Mouse (Mus musculus): ENCODE data around the gene Timmdc1. TPM values are rescaled to one million over a fixed set of nuclear protein-coding genes. Genes with fewer than 3 reads are reported as not detected.
A peak's percentile ranks its signal among the peaks of the same experiment; 100 is the strongest.

The Timmdc1 gene
- polyA plus RNA-seq, 1 experiment from 2014 or later = 35.6 TPM

DNA sequence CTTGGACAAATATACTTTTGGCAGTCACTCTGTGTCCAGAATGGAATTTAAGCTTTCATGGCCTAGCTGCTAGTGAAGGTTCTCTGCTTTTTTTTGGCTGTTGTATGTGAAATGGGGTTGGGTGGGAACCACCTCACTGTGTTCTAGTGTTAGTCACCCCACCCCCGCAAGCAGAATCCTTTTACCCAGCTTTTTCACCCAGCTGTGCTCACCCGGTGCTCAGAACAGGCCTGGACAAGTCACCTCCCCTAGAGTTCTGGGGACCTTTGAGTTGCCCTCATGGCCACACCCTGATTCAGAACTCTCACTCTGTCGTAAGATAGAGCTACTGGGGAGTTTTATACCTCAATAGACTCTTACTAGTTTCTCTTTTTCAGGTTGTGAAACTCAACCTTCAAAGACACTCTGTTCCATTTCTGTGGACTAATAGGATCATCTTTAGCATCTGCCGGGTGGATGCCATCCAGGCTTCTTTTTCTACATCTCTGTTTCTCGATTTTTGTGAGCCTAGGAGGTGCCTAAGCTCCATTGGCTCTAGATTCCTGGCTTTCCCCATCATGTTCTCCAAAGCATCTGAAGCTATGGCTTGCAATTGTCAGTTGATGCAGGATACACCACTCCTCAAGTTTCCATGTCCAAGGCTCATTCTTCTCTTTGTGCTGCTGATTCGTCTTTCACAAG, 63.7 kb downstream of the Timmdc1 start:
- Histone ChIP-seq H3K4me1 (replicated peaks) (no peaks in the 10 kb centered on the region), H3K27me3 (replicated peaks) (0 out of 2 replicates have a peak, but pooled peaks cover 6% of the 10 kb centered on the region), H3K9ac (no peak overlapping the region), H3K4me2 (no peak overlapping the region), H3K4me3 (no peak overlapping the region), H3K27ac (ENCODE audit: poor library complexity, severe bottlenecking) (no peak overlapping the region), H3K36me3 (no peaks in the 10 kb centered on the region), H3K9me3 (replicated peaks) (no peaks in the 10 kb centered on the region)
- ATAC-seq (ENCODE audit: insufficient number of reproducible peaks, low FRiP score) = no peak
- 62% methylated on average over 6 of the region's 6 CpGs for WGBS

- Histone ChIP-seq H3K4me3 (no peak overlapping the region), H3K27ac (ENCODE audit: poor library complexity, severe bottlenecking) (no peak overlapping the region), H3K9me3 (replicated peaks) (no peaks in the 10 kb centered on the region), H3K9ac (no peak overlapping the region), H3K27me3 (replicated peaks) (0 out of 2 replicates have a peak, but pooled peaks cover 6% of the 10 kb centered on the region), H3K4me1 (replicated peaks) (no peaks in the 10 kb centered on the region; the same call in 1 of the 2 replicates), H3K36me3 (no peaks in the 10 kb centered on the region), H3K4me2 (no peak overlapping the region)
- 55% methylated on average over 11 of the region's 11 CpGs for WGBS
- ATAC-seq (ENCODE audit: insufficient number of reproducible peaks, low FRiP score) = no peak
Measured at GRCm38 (mm10) chr16:38456812-38457567, 65.5 kb downstream of the Timmdc1 start.

- Histone ChIP-seq H3K9ac (no peak within 1 kb of the TSS), H3K27me3 (replicated peaks) (0 out of 2 replicates have a peak, but pooled peaks cover 6% of the 10 kb centered on the region), H3K9me3 (replicated peaks) (no peaks in the 10 kb centered on the region), H3K27ac (ENCODE audit: poor library complexity, severe bottlenecking) (no peak within 1 kb of the TSS), H3K36me3 (no peaks in the 10 kb centered on the region), H3K4me2 (no peak within 1 kb of the TSS), H3K4me3 (no peak within 1 kb of the TSS), H3K4me1 (replicated peaks) (peaks cover 9% of the 10 kb centered on the region)
- 66% methylated on average over 15 of the region's 17 CpGs for WGBS
- no peak for ATAC-seq (ENCODE audit: insufficient number of reproducible peaks, low FRiP score)
Measured at GRCm38 (mm10) chr16:38455511-38456418, 66.7 kb downstream of the Timmdc1 start, which contains the start of gene Cd80. Gene Cd80, plus strand, starts transcription at chr16:38455561.

DNA sequence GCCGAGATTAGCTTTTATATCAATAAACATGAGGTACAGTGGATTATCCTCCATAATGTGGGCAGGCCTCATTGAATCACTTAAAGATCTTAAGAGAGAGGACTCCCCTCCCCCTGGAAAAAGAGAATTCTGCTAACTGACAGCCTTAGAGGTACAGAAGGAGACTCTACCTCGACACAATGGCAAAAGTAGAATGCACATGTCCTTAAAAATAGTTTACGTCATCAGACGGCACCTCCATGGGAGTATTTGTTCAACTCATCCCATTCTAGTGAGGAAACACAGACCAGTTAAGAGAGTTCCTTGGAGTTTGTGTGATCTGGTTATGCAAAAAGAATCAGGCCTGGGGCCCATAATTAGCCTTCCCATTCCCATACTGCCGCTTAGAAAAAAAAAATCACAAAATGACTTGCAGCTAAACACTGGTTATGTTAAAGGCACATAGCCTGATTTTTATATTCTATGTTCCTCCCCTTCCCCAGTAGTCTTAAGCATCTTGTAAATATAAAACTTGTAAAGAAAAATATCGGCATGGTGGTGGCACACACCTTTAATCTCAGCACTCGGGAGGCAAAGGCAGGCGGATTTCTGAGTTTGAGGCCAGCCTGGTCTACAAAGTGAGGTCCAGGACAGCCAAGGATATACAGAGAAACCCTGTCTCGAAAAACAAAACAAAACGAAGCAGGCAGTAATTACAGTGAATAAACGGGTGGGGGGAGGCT, 67.8 kb downstream of the Timmdc1 start:
- 0 out of 2 replicates have a peak, but pooled peaks cover 6% of the 10 kb centered on the region for H3K27me3 ChIP-seq (replicated peaks)
- H3K27ac ChIP-seq (ENCODE audit: poor library complexity, severe bottlenecking) = no peak overlapping the region
- H3K4me2 ChIP-seq = no peak overlapping the region
- WGBS = 74% methylated on average over 11 of the region's 11 CpGs
- no peak for ATAC-seq (ENCODE audit: insufficient number of reproducible peaks, low FRiP score)
- H3K36me3 ChIP-seq = peaks cover 10% of the 10 kb centered on the region
- H3K9ac ChIP-seq = no peak overlapping the region
- H3K4me1 ChIP-seq (replicated peaks) = peaks cover 9% of the 10 kb centered on the region
- H3K9me3 ChIP-seq (replicated peaks) = no peaks in the 10 kb centered on the region
- no peak overlapping the region for H3K4me3 ChIP-seq

- Histone ChIP-seq H3K9ac (no peak overlapping the region), H3K4me1 (replicated peaks) (peaks cover 9% of the 10 kb centered on the region), H3K9me3 (replicated peaks) (no peaks in the 10 kb centered on the region), H3K27ac (ENCODE audit: poor library complexity, severe bottlenecking) (no peak overlapping the region), H3K36me3 (peaks cover 16% of the 10 kb centered on the region), H3K27me3 (replicated peaks) (0 out of 2 replicates have a peak, but pooled peaks cover 6% of the 10 kb centered on the region), H3K4me3 (no peak overlapping the region), H3K4me2 (no peak overlapping the region)
- ATAC-seq (ENCODE audit: insufficient number of reproducible peaks, low FRiP score) = no peak
- whole genome bisulfite sequencing = 71% methylated on average over 4 of the region's 4 CpGs
Measured at GRCm38 (mm10) chr16:38453952-38454351, 68.5 kb downstream of the Timmdc1 start.

DNA sequence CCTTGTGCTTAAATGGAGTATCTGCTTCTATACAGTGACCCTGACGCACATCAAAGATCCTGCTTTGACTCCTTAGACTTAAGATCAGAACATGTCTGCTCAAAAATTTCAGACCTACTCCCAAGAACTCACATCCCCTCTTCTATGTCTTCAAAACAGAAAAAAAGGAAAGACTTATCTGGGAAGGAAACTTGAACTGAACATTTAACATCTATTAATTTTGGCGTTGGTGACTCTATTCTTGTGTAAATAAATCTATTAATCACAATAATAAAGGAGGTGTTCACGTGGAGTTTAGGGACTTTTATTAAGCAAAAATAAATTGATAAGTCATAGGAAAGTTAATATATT, 69.3 kb downstream of the Timmdc1 start:
- Histone ChIP-seq H3K4me3 (peak overlapping the region; percentile 85), H3K4me1 (replicated peaks) (peaks cover 9% of the 10 kb centered on the region), H3K36me3 (peaks cover 24% of the 10 kb centered on the region), H3K9me3 (replicated peaks) (no peaks in the 10 kb centered on the region), H3K27me3 (replicated peaks) (0 out of 2 replicates have a peak, but pooled peaks cover 6% of the 10 kb centered on the region), H3K27ac (ENCODE audit: poor library complexity, severe bottlenecking) (peak overlapping the region; percentile 92), H3K4me2 (peak overlapping the region; percentile 83), H3K9ac (peak overlapping the region; percentile 92)
- ATAC-seq (ENCODE audit: insufficient number of reproducible peaks, low FRiP score) = no peak
- 36% methylated on average over 3 of the region's 3 CpGs for WGBS

DNA sequence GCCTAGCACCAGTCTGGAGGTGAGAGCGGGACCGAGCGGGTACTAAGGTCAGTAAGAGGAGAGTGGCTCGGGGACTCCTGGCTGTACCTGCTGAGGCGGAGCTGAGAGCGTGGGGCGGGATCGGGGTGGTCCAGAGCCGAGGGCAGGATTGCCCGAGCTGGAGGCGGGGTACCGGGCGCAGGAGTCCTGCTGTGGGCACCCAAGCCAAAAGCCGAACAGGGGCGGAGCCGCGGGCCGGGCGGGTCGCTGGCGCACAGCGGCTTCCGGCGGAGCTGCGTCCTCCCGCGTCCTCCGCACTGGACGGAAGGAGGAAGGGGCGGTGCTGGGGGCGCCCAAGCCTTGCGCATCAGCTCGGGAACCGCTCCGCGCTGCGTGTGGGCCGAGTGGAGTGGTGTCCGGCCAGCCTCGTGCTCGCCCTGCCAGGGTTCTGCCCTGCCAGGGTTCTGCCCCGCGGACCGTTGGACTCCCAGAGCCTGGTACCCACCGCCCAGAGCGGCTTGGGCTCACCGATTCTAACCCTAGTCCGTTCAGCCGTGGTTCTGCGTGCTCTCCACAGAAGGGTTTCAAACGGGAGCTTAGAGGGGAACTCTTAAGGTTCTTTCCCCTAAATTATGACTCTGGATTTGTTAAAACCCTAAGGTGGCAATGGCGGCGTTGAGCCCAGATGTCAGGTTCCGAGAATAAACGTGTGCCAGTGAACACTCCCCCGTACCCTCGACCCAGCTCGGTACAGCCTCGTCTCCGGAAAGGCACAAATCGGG, 69.8 kb downstream of the Timmdc1 start, which contains the start of gene Adprh:
Gene Adprh, minus strand, starts transcription at position 262 of the 761 bp plus-strand sequence.
- Histone ChIP-seq H3K9me3 (replicated peaks) (no peaks in the 10 kb centered on the region), H3K9ac (peak within 1 kb of the TSS; percentile 92), H3K4me1 (replicated peaks) (peaks cover 9% of the 10 kb centered on the region), H3K36me3 (peaks cover 30% of the 10 kb centered on the region), H3K27me3 (replicated peaks) (0 out of 2 replicates have a peak, but pooled peaks cover 6% of the 10 kb centered on the region), H3K4me3 (peak within 1 kb of the TSS; percentile 85), H3K27ac (ENCODE audit: poor library complexity, severe bottlenecking) (peak within 1 kb of the TSS; percentile 92), H3K4me2 (peak within 1 kb of the TSS; percentile 83)
- under 1% methylated on average over 60 of the region's 61 CpGs for WGBS
- peak; percentile 96 for ATAC-seq (ENCODE audit: insufficient number of reproducible peaks, low FRiP score)

DNA sequence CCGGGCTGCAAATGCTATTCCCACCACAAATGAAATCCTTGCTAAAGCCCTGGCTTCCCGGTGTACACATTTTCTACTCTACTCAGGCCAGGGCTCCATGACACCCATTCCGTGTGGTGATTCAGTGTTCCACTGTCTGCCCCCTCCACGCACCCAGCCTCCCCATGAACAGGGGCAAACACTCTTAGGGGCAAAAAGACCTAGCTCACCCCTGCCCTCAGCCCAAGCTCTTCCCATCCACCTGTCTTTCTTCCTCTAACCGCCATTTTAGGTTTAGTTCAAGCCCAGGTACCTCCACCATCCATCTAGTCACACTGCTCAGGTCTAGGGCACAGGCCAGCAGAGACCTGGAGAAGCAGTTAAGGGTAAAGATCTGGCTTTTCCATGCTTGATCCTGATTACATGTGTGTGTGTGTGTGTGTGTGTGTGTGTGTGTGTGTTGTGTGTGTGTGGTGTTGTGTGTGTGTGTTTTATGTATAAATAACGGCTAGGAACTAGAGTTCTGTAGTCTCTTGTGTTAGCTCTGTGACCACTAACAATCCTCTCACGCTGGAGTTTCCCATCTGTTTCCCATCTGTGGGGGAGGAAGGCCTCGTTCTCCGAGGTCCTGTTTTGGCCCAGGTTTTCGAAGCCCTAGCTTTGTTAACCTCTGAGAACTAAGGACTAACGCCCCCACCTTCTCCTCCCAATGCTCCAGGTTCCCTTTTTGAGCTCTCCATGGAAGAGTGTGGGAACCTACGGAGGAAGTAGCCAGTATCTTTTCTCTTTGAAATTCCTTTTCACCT, 70.8 kb downstream of the Timmdc1 start:
- Histone ChIP-seq H3K36me3 (peaks cover 40% of the 10 kb centered on the region), H3K4me3 (peak overlapping the region; percentile 85), H3K27ac (ENCODE audit: poor library complexity, severe bottlenecking) (peak overlapping the region; percentile 92), H3K27me3 (replicated peaks) (0 out of 2 replicates have a peak, but pooled peaks cover 6% of the 10 kb centered on the region), H3K4me1 (replicated peaks) (peaks cover 9% of the 10 kb centered on the region), H3K9me3 (replicated peaks) (no peaks in the 10 kb centered on the region), H3K4me2 (peak overlapping the region; percentile 83), H3K9ac (peak overlapping the region; percentile 92)
- ATAC-seq (ENCODE audit: insufficient number of reproducible peaks, low FRiP score) = no peak
- 51% methylated on average over 12 of the region's 12 CpGs for WGBS

GRCm38 (mm10) chr16:38450707-38451106, 71.8 kb downstream of the Timmdc1 start:
- 93% methylated on average over 7 of the region's 7 CpGs for WGBS
- Histone ChIP-seq H3K9ac (no peak overlapping the region), H3K9me3 (replicated peaks) (no peaks in the 10 kb centered on the region), H3K4me3 (no peak overlapping the region), H3K4me1 (replicated peaks) (peaks cover 9% of the 10 kb centered on the region), H3K27ac (ENCODE audit: poor library complexity, severe bottlenecking) (no peak overlapping the region), H3K27me3 (replicated peaks) (0 out of 2 replicates have a peak, but pooled peaks cover 3% of the 10 kb centered on the region), H3K4me2 (no peak overlapping the region), H3K36me3 (peaks cover 48% of the 10 kb centered on the region)
- ATAC-seq (ENCODE audit: insufficient number of reproducible peaks, low FRiP score) = no peak
